Mouse (Mus musculus): ENCODE data around the gene Mtap.

Mtap gene

GRCm38 (mm10) chr4:89136906-89137541 is at the start of gene Mtap:
TSS of gene Mtap (plus strand) at chr4:89137122.
- DNase-seq (ENCODE audit: inconsistent age in 2 of 2, low spot score in 1 of 2), result peak; percentile 87 to 95

- no peak for DNase-seq (ENCODE audit: inconsistent age in 2 of 2, low spot score in 1 of 2)
Measured at GRCm38 (mm10) chr4:89089110-89089509, 47.8 kb upstream of the Mtap start.

- no peak for DNase-seq (ENCODE audit: inconsistent age in 2 of 2, low spot score in 1 of 2)
Measured at GRCm38 (mm10) chr4:89090217-89090616, 46.7 kb upstream of the Mtap start.

DNA sequence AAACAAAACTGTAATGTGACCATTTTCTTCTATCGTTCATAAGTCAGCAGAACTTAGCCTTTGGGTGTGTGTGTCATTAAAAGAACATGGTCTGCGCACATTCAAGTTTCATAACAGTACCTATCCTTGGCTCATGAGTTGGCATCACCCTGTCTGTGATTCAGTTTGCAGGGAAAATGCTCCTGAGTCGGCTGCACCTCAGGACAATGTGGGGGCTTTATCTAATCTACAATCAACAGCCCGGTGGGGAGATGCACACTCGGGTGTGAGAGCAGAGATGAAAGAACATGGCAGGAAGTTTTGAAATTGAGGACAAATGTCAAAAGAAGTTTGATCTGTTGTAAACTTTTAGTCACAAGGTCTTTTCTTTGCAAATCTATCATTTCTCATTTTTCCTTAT is 44.8 kb upstream of the Mtap start:
- DNase-seq (ENCODE audit: inconsistent age in 2 of 2, low spot score in 1 of 2), result no peak

DNA sequence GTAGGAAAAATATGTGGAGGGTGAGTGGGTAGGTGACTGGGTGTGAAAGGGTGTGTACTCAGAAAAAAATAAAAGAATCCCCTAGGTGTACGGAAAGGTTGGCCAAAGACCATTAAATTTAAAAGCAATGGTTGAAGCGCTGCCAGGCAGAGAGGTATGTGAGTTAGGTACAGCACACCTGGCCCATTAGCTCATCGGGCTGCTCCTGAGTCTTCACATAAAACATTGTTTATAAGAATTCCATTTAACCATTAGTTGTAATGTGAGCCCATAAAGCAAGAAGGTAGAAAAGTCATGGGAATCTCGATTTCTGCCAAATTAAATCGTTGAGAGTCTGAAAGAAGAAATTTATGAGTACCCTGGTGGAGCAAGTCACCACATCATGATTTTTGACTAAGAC is 42.1 kb upstream of the Mtap start:
- no peak for DNase-seq (ENCODE audit: inconsistent age in 2 of 2, low spot score in 1 of 2)

GRCm38 (mm10) chr4:89098261-89098660 is 38.7 kb upstream of the Mtap start:
- no peak for DNase-seq (ENCODE audit: inconsistent age in 2 of 2, low spot score in 1 of 2)

GRCm38 (mm10) chr4:89101276-89101675 is 35.6 kb upstream of the Mtap start:
- DNase-seq (ENCODE audit: inconsistent age in 2 of 2, low spot score in 1 of 2), result no peak

- no peak for DNase-seq (ENCODE audit: inconsistent age in 2 of 2, low spot score in 1 of 2)
Measured at GRCm38 (mm10) chr4:89102283-89102682, 34.6 kb upstream of the Mtap start.

- no peak for DNase-seq (ENCODE audit: inconsistent age in 2 of 2, low spot score in 1 of 2)
Measured at GRCm38 (mm10) chr4:89105486-89105885, 31.4 kb upstream of the Mtap start.

DNA sequence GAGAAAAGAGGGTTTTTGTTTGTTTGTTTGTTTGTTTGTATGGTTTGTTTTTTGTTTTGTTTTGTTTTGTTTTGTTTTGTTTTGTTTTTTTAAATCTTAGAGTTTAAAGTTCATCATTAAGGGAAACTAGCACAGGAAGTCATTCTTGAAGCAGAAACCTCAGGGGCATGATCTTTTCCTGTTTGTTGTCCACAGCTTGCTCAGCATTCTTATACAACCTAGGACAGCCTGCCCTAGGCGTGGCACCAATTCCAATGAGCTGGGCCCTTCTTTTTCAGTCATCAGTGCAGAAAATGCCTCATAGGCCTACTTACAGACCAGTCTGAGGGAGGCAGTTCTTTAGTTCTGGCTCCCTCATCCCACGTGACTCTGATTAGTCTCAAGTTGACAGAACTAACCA is 30.4 kb upstream of the Mtap start:
- DNase-seq (ENCODE audit: inconsistent age in 2 of 2, low spot score in 1 of 2), result no peak

DNA sequence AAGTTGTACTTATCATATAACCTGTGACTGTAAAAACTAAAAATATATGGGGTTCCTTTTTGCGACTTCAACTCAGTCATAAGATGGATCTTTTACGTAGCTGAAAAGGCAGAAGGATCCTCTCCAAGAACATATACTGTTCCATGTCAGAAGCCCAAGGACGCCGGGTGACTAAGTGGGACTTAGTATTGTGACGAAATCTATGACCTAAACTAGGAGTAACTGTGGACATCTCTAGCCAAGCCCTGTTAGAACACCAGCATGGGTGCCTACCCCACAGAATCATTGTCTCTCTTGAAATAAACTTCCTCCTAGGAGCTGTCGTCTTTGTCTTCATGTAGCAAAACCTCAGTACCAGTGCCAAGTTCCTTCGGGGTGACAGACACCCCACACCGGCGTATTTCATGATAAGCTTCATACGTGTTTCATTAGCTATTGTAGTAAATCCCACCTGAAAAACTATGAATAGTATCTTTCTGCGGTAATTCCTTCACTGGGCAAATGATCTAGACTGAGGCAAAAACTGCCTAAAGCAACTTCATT is 24.7 kb upstream of the Mtap start:
- peak in 1 of 2 experiments; percentile 65 for DNase-seq (ENCODE audit: inconsistent age in 2 of 2, low spot score in 1 of 2)

- DNase-seq (ENCODE audit: inconsistent age in 2 of 2, low spot score in 1 of 2), result peak in 1 of 2 experiments; percentile 40
Measured at GRCm38 (mm10) chr4:89112782-89113181, 24.1 kb upstream of the Mtap start.

DNA sequence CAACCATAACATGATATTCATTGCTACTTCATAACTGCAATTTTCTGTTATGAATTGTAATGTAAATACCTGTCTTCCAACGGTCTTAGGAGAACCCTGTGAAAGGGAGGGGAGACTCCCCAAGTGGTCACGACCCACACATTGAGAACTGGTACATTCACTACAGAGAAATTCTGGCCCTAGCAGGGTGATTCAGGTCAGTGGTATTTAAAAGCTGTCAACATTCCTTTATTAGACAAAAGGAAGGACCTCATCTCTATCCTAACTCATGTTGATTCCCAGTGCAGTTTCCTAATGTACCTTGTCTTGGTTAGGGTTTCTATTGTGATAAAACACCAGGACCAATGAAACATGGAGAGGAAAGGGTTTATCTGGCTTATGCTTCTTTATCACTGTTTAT is 20.9 kb upstream of the Mtap start:
- DNase-seq (ENCODE audit: inconsistent age in 2 of 2, low spot score in 1 of 2), result no peak

GRCm38 (mm10) chr4:89119900-89120299 is 17.0 kb upstream of the Mtap start:
- DNase-seq (ENCODE audit: inconsistent age in 2 of 2, low spot score in 1 of 2), result no peak

- no peak for DNase-seq (ENCODE audit: inconsistent age in 2 of 2, low spot score in 1 of 2)
Measured at GRCm38 (mm10) chr4:89120353-89120752, 16.6 kb upstream of the Mtap start.

DNA sequence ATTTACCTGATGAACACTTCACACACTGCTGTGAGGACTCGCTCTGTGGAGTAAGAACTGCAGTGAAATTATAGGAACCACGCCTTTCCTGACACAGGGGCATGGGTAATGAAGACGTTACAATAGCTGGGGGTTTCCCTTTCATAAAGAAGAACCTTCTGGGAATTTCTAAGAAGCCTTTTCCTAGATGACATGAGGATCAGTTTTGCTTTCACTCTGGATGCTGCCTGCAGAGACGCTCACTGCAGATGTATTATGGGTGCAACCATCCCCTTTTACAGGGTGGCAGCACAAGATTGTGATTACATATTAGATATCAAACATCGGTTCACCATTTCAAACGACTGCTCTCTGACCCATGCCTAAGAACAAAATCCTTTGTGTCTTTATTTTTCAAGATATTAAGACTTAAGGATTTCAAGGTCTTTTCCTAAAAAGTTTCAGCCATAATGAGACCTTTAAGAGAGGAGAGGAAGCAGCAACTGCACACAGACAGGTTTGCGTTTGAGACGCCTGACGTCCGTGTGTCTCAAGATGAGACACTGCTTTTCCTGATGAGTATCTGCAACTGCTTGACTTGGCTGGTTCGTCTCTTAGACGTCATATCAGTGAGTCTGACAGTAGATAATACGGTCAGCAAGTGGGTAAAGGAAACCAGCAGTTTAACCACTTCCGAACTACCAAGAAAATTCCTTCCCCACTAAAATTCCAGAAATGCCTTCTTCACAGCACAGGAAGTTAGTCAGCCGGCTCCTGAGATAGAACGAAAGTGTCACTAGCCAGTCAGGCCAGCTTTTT is 13.3 kb upstream of the Mtap start:
- DNase-seq (ENCODE audit: inconsistent age in 2 of 2, low spot score in 1 of 2), result peak in 1 of 2 experiments; percentile 33

- no peak for DNase-seq (ENCODE audit: inconsistent age in 2 of 2, low spot score in 1 of 2)
Measured at GRCm38 (mm10) chr4:89127674-89128073, 9.2 kb upstream of the Mtap start.

DNA sequence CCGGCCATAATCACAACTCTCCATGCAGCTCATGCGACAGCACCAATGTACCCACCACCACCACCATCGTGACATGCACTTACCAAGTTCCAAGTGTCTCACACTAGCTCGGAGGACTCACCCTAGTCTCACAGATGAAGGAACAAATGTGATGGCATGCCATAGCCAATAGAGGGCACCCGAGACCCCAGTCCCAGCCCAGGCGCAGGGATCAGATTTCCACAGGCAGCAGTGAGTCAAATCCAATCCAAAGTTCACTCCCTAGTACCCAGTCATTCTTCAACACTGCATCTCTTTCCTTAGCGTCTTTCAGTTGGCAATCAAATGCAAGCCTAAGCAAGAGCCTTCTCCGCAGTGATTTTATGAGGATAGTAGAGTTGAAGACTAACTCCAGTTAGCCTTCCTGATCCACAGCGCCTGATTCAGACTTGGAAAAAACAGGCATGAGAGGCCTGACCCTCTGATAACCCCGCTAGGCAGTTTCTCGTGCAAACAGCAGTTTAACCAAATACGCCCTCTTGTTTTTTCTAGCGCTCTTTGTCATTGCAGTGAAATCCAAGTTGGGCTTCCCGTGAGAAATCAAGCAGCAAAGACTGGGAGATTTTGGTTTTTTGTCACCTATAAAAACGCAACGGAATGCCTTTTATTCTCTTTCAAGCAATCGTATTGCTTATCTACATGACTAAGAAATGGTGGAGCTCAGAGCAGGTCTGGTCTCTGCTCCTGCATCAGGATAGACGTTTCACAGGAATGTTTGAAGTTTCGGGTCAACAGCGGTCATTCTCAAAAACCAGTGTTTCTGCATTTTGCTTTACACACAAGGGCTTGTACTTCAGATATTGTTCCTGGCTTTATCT is 8.6 kb upstream of the Mtap start:
- peak; percentile 51 to 84 for DNase-seq (ENCODE audit: inconsistent age in 2 of 2, low spot score in 1 of 2)

- DNase-seq (ENCODE audit: inconsistent age in 2 of 2, low spot score in 1 of 2), result no peak
Measured at GRCm38 (mm10) chr4:89128937-89129277, 8.0 kb upstream of the Mtap start.

- peak; percentile 51 to 93 for DNase-seq (ENCODE audit: inconsistent age in 2 of 2, low spot score in 1 of 2)
Measured at GRCm38 (mm10) chr4:89129311-89129913, 7.5 kb upstream of the Mtap start.

GRCm38 (mm10) chr4:89131795-89132194 is 5.1 kb upstream of the Mtap start:
- no peak for DNase-seq (ENCODE audit: inconsistent age in 2 of 2, low spot score in 1 of 2)

Data from adrenal gland, adult (tissue).